Mouse (Mus musculus): Measurements from ENCODE around the gene Akr1b3. TPM values are rescaled to one million over a fixed set of nuclear protein-coding genes. Genes with fewer than 3 reads are reported as not detected.

The Akr1b3 gene
- polyA plus RNA-seq (2014; fragmentation: Illumina TruSeq; extraction: RNeasy Lipid Tissue Mini Kit (QIAGEN cat#74804)): 170 TPM

GRCm38 (mm10) chr6:34316854-34317771 is at the start of gene Akr1b3:
Gene Akr1b3 (minus strand): TSS chr6:34317478.

GRCm38 (mm10) chr6:34353658-34354353 is 36.5 kb upstream of the Akr1b3 start, which contains the start of gene Akr1b8:
Gene Akr1b8 (plus strand): TSS chr6:34354119.

Other genes with a start within 250 kb of the Akr1b3 start
- gene Slc35b4, start 140.4 kb downstream of the Akr1b3 start, polyA plus RNA-seq (2014; fragmentation: Illumina TruSeq; extraction: RNeasy Lipid Tissue Mini Kit (QIAGEN cat#74804)): 23.4 TPM
- 9.5 TPM for gene Akr1b8, start 36.6 kb upstream of the Akr1b3 start, polyA plus RNA-seq (2014; fragmentation: Illumina TruSeq; extraction: RNeasy Lipid Tissue Mini Kit (QIAGEN cat#74804))
- gene Akr1b10, start 66.7 kb upstream of the Akr1b3 start, polyA plus RNA-seq (2014; fragmentation: Illumina TruSeq; extraction: RNeasy Lipid Tissue Mini Kit (QIAGEN cat#74804)): 31.5 TPM
- not detected for gene Akr1b7, start 94.9 kb upstream of the Akr1b3 start, polyA plus RNA-seq (2014; fragmentation: Illumina TruSeq; extraction: RNeasy Lipid Tissue Mini Kit (QIAGEN cat#74804))
- gene Bpgm, start 158.7 kb upstream of the Akr1b3 start, polyA plus RNA-seq (2014; fragmentation: Illumina TruSeq; extraction: RNeasy Lipid Tissue Mini Kit (QIAGEN cat#74804)): 40.6 TPM

Measured in ovary, adult 10 weeks (tissue).